Comparison of ENCODE assay signal across 9 mouse cellular contexts in genomic region chr7:45238723-45239496, GRCm38 (mm10). TPM values are rescaled to one million over a fixed set of nuclear protein-coding genes. Genes with fewer than 3 reads are reported as not detected.
DNase-seq lines count a peak whose midpoint lies in the region; ATAC-seq and TF ChIP-seq lines count a peak whose summit lies in the region.
"Had no signal": no experiment of that assay in that cellular context is flagged by ENCODE, and none has a peak within 500 bp of the region (broad histone marks: within the 10 kb centered on the region; RNA-seq: fewer than 3 reads in every experiment).

Gene Cd37, minus strand, starts transcription at chr7:45239115.

- no peak for TF ChIP-seq CTCF in MEL (IDR thresholded peaks at IDR 0.05 in 2 of 3, conservative IDR thresholded peaks at IDR 0.05 in 1 of 3; ENCODE audit: control insufficient read depth in 1 of 3, insufficient read depth in 1 of 3, low read depth in 2 of 3, low read length in 3 of 3, poor library complexity in 1 of 3, severe bottlenecking in 1 of 3)
- TF ChIP-seq CTCF in hindbrain, postnatal 0 days (IDR thresholded peaks at IDR 0.05; ENCODE audit: low read depth): no peak

- peak within 1 kb of the TSS; percentile 82 to 94 for H3K4me3 ChIP-seq in MEL (ENCODE audit: control insufficient read depth in 1 of 2, insufficient read depth in 1 of 2, low read depth in 2 of 2, low read length in 2 of 2)
- no peak within 1 kb of the TSS for H3K4me3 ChIP-seq in hindbrain, postnatal 0 days (ENCODE audit: low read length)
- H3K4me3 ChIP-seq in forebrain, embryonic 14.5 days (ENCODE audit: low read depth, low read length): no peak within 1 kb of the TSS

- peaks cover 4% of the 10 kb centered on the region for H3K79me2 ChIP-seq in MEL (ENCODE audit: control insufficient read depth, insufficient read depth, low read length, poor library complexity)

- peaks cover 6 to 22% of the 10 kb centered on the region in 2 experiments for H3K4me1 ChIP-seq in MEL (ENCODE audit: control insufficient read depth in 1 of 2, insufficient read depth in 2 of 2, low read length in 2 of 2)
- peaks cover 6% of the 10 kb centered on the region; the same call in 1 of the 2 replicates for H3K4me1 ChIP-seq in hindbrain, postnatal 0 days (ENCODE audit: insufficient read depth, low read length)
- H3K4me1 ChIP-seq in forebrain, embryonic 14.5 days (ENCODE audit: control insufficient read depth, insufficient read depth, low read length): peaks cover 20% of the 10 kb centered on the region

- H3K4me2 ChIP-seq in hindbrain, postnatal 0 days (ENCODE audit: low read depth, low read length): no peak within 1 kb of the TSS
- no peak within 1 kb of the TSS for H3K4me2 ChIP-seq in forebrain, embryonic 14.5 days (ENCODE audit: low read length)

- TF ChIP-seq RAD21 in MEL (IDR thresholded peaks at IDR 0.05; ENCODE audit: low read depth, low read length): no peak

- WGBS in hindbrain, postnatal 0 days: 47% methylated on average over 20 of the region's 20 CpGs
- WGBS in forebrain, embryonic 14.5 days: 42% methylated on average over 20 of the region's 20 CpGs

- peak; percentile 31 to 74; a peak in 3 of 4 replicates for TF ChIP-seq POLR2A in MEL (IDR thresholded peaks at IDR 0.05; ENCODE audit: control insufficient read depth in 1 of 2, insufficient read depth in 1 of 2, low read depth in 1 of 2, low read length in 2 of 2, poor library complexity in 1 of 2)

- peak within 1 kb of the TSS; percentile 90 for H3K9ac ChIP-seq in MEL (ENCODE audit: control insufficient read depth, low read depth, low read length, poor library complexity, severe bottlenecking)
- no peak within 1 kb of the TSS for H3K9ac ChIP-seq in hindbrain, postnatal 0 days (replicated peaks; ENCODE audit: low read length)
- no peak within 1 kb of the TSS for H3K9ac ChIP-seq in forebrain, embryonic 14.5 days (ENCODE audit: low read length)

- H3K36me3 ChIP-seq in MEL (ENCODE audit: control insufficient read depth in 1 of 2, insufficient read depth in 2 of 2, low read length in 2 of 2): peaks cover 0 to 9% of the 10 kb centered on the region in 2 experiments; a peak in 2 of 4 replicates
- H3K36me3 ChIP-seq in hindbrain, postnatal 0 days (ENCODE audit: insufficient read depth, low read length): no peaks in the 10 kb centered on the region
- peaks cover 3% of the 10 kb centered on the region; the same call in 1 of the 2 replicates for H3K36me3 ChIP-seq in forebrain, embryonic 14.5 days (ENCODE audit: control insufficient read depth, insufficient read depth, low read length)

- DNase-seq in B cell, adult 2 months: peak; percentile 86 to 87
- DNase-seq in MEL (ENCODE audit: low read depth, low spot score): peak; percentile 94
- peak; percentile 96 for DNase-seq in induced T-regulatory cell, adult 2 months (ENCODE audit: low read depth)
- DNase-seq in hindbrain, postnatal 0 days (ENCODE audit: low spot score): no peak
- no peak for DNase-seq in yolk sac, embryonic 10.5 days (ENCODE audit: low spot score)
- DNase-seq in cerebellum, adult 9-10 months: no peak
- DNase-seq in forebrain, embryonic 14.5 days (ENCODE audit: low spot score): no peak
- DNase-seq: midbrain, embryonic 14.5 days had no signal

- H3K27me3 ChIP-seq in MEL (ENCODE audit: control insufficient read depth in 1 of 2, insufficient read depth in 2 of 2, low read length in 2 of 2): no peaks in the 10 kb centered on the region; a peak in 1 of 4 replicates
- H3K27me3 ChIP-seq in hindbrain, postnatal 0 days (ENCODE audit: insufficient read depth, low read length): no peaks in the 10 kb centered on the region
- 0 out of 2 replicates have a peak, but pooled peaks cover 12% of the 10 kb centered on the region for H3K27me3 ChIP-seq in forebrain, embryonic 14.5 days (replicated peaks; ENCODE audit: control insufficient read depth, insufficient read depth, low read length)

- H3K9me3 ChIP-seq in MEL (replicated peaks; ENCODE audit: insufficient read depth, low read length): no peaks in the 10 kb centered on the region
- no peaks in the 10 kb centered on the region for H3K9me3 ChIP-seq in hindbrain, postnatal 0 days (ENCODE audit: low read length)
- H3K9me3 ChIP-seq in forebrain, embryonic 14.5 days (replicated peaks; ENCODE audit: control insufficient read depth, low read length): no peaks in the 10 kb centered on the region

- TF ChIP-seq EP300 in MEL (IDR thresholded peaks at IDR 0.05; ENCODE audit: low read depth in 1 of 2, low read length in 2 of 2): no peak

- peak within 1 kb of the TSS; percentile 83 for H3K27ac ChIP-seq in MEL (ENCODE audit: control insufficient read depth, low read depth, low read length)
- H3K27ac ChIP-seq in hindbrain, postnatal 0 days: no peak within 1 kb of the TSS
- no peak within 1 kb of the TSS for H3K27ac ChIP-seq in forebrain, embryonic 14.5 days (ENCODE audit: low read depth, low read length)

- peak; percentile 70 for ATAC-seq in monocyte, adult 5-6 weeks (replicated peaks; ENCODE audit: insufficient number of reproducible peaks, low FRiP score, low TSS enrichment, poor library complexity, severe bottlenecking)
- no peak for ATAC-seq in hindbrain, postnatal 0 days
- no peak for ATAC-seq in forebrain, embryonic 14.5 days

TF ChIP-seq in MEL, 35 proteins besides CTCF, POLR2A, EP300 and RAD21:
- peak; percentile 73; the same call in 1 of the 2 replicates for TF ChIP-seq MAZ (IDR thresholded peaks at IDR 0.05; ENCODE audit: low read depth, low read length)
- TF ChIP-seq GATA1 (IDR thresholded peaks at IDR 0.05; ENCODE audit: low read depth, low read length): no peak
- no peak for TF ChIP-seq RCOR1 (IDR thresholded peaks at IDR 0.05; ENCODE audit: low read depth, low read length)
- no peak for TF ChIP-seq CHD2 (IDR thresholded peaks at IDR 0.05; ENCODE audit: low read length)
- TF ChIP-seq MXI1 (IDR thresholded peaks at IDR 0.05; ENCODE audit: low read depth, low read length): peak; percentile 79; the same call in 1 of the 2 replicates
- TF ChIP-seq MAX (IDR thresholded peaks at IDR 0.05; ENCODE audit: low read length): peak; percentile 46; the same call in 1 of the 2 replicates
- TF ChIP-seq MYC (IDR thresholded peaks at IDR 0.05; ENCODE audit: low read depth, low read length): peak; percentile 64
- peak; percentile 86 for TF ChIP-seq TBP (IDR thresholded peaks at IDR 0.05; ENCODE audit: low read depth, low read length)
- TF ChIP-seq USF1 (IDR thresholded peaks at IDR 0.05; ENCODE audit: low read depth, low read length): 0 out of 2 replicates have a peak, but pooled peaks have one; percentile 49
- no peak for TF ChIP-seq SMC3 (IDR thresholded peaks at IDR 0.05; ENCODE audit: low read depth, low read length)
- TF ChIP-seq ETS1 (IDR thresholded peaks at IDR 0.05; ENCODE audit: low read depth, low read length): 0 out of 2 replicates have a peak, but pooled peaks have one; percentile 4
- peak; percentile 68 for TF ChIP-seq NELFE (IDR thresholded peaks at IDR 0.05; ENCODE audit: low read depth, low read length)
- TF ChIP-seq TCF12 (IDR thresholded peaks at IDR 0.05; ENCODE audit: low read depth, low read length): no peak; the same call in 1 of the 2 replicates
- TF ChIP-seq E2F4 (IDR thresholded peaks at IDR 0.05; ENCODE audit: borderline replicate concordance, low read depth, low read length): no peak
- no peak for TF ChIP-seq TAL1 (IDR thresholded peaks at IDR 0.05; ENCODE audit: low read length)
- TF ChIP-seq HCFC1 (IDR thresholded peaks at IDR 0.05; ENCODE audit: low read depth, low read length): peak; percentile 54; the same call in 1 of the 2 replicates
- peak; percentile 67; the same call in 1 of the 2 replicates for TF ChIP-seq SIN3A (IDR thresholded peaks at IDR 0.05; ENCODE audit: low read length)
- TF ChIP-seq BHLHE40 (IDR thresholded peaks at IDR 0.05; ENCODE audit: borderline replicate concordance, low read depth, low read length): no peak
- no peak for TF ChIP-seq NRF1 (IDR thresholded peaks at IDR 0.05; ENCODE audit: insufficient read depth, low read depth, low read length, poor library complexity, severe bottlenecking)
- TF ChIP-seq POLR2AphosphoS2 (IDR thresholded peaks at IDR 0.05; ENCODE audit: low read length): peak; percentile 16; the same call in 1 of the 2 replicates
- no peak for TF ChIP-seq ZKSCAN1 (IDR thresholded peaks at IDR 0.05; ENCODE audit: low read depth, low read length)
- TF ChIP-seq ELF1 (IDR thresholded peaks at IDR 0.05; ENCODE audit: low read depth, low read length): peak; percentile 53; the same call in 1 of the 2 replicates
- no peak for TF ChIP-seq JUND (IDR thresholded peaks at IDR 0.05; ENCODE audit: low read depth, low read length)
TF ChIP-seq in MEL: peak in this region for 12.

RNA-seq across cellular contexts. Expression of gene Cd37, which starts in this region (rescaled TPM):
- 17.2 and 22.4 TPM in 2 replicates for total RNA-seq in MEL (2012; rRNA removed)
- 100 to 1,000 TPM in 1 of 2 experiments, not detected in 1; 111 TPM for polyA plus RNA-seq in MEL (2012; ENCODE audit: insufficient read depth in 1 of 2, insufficient read length in 2 of 2, low read depth in 1 of 2, low replicate concordance in 2 of 2, missing spikeins in 1 of 2)
- total RNA-seq in monocyte, adult 5-6 weeks (2017): 112 to 185 TPM (median 125 TPM) in 3 replicates
- 0.40 and 1.0 TPM in 2 replicates for total RNA-seq in hindbrain, postnatal 0 days (2014; rRNA removed)
- polyA plus RNA-seq in hindbrain, postnatal 0 days (2015; fragmentation: Nextera tagmentation; extraction: Ambion mirVana): 2.2 and 2.4 TPM in 2 replicates
- polyA plus RNA-seq in forebrain, embryonic 14.5 days (2014; fragmentation: Nextera tagmentation; extraction: Ambion mirVana): 0.99 and 1.4 TPM in 2 replicates

Comparison
In these comparisons a context has a peak if more than half of its experiments do, and no peak if none do; other contexts are left out.
1. DNase-seq: peak in B cell, adult 2 months (2 of 2), MEL (single experiment) and induced T-regulatory cell, adult 2 months (single experiment); none in hindbrain, postnatal 0 days (single experiment), yolk sac, embryonic 10.5 days (single experiment), cerebellum, adult 9-10 months (single experiment) and forebrain, embryonic 14.5 days (single experiment).
2. H3K4me3 ChIP-seq: peak in MEL (2 of 2); none in hindbrain, postnatal 0 days (single experiment) and forebrain, embryonic 14.5 days (single experiment).